Mouse (Mus musculus): ENCODE data around the gene Rack1. TPM values are rescaled to one million over a fixed set of nuclear protein-coding genes. Genes with fewer than 3 reads are reported as not detected.
A peak's percentile ranks its signal among the peaks of the same experiment; 100 is the strongest.

The Rack1 gene
- total RNA-seq, 2 experiments from 2014 or later: 397 to 416 TPM

GRCm38 (mm10) chr11:48852624-48853473, 52.7 kb downstream of the Rack1 start:
- no peak for DNase-seq (ENCODE audit: low spot score)

GRCm38 (mm10) chr11:48853474-48854180, 53.5 kb downstream of the Rack1 start:
- peak; percentile 75 for DNase-seq (ENCODE audit: low spot score)
- intact Hi-C loops (cut with DNase I): loop anchor here (1.0 kb wide), 1 partner anchor 18 kb away; no protein-coding TSS in a partner anchor

More at GRCm38 (mm10) chr11:48852624-48853473, 52.7 kb downstream of the Rack1 start:
- intact Hi-C loops (cut with DNase I): loop anchor here (1.0 kb wide), 1 partner anchor 18 kb away; no protein-coding TSS in a partner anchor

Other genes starting within 250 kb of the Rack1 start
- gene Trim41, start 17.0 kb downstream of the Rack1 start, total RNA-seq (2021): 10 to 100 TPM; 17.8 to 20.4 TPM
- 10 to 100 TPM; 15.7 to 23.2 TPM for gene Trim7, start 25.8 kb downstream of the Rack1 start, total RNA-seq (2021)
- gene Gm12184, start 26.3 kb downstream of the Rack1 start, total RNA-seq (2021): 1 to 10 TPM; 2.0 to 3.2 TPM
- gene Irgm1, start 71.4 kb downstream of the Rack1 start, total RNA-seq (2021): 1 to 10 TPM; 8.8 to 8.9 TPM
- 1 to 10 TPM in 1 of 2 experiments, under 1 TPM in 1; 0.75 to 1.4 TPM for gene Gm5431, start 101.9 kb downstream of the Rack1 start, total RNA-seq (2021)
- 1 to 10 TPM; 2.7 to 3.1 TPM for gene Psme2b, start 145.9 kb downstream of the Rack1 start, total RNA-seq (2021)
- gene Olfr56, start 178.6 kb downstream of the Rack1 start, total RNA-seq (2021): not detected
- gene 9930111J21Rik1, start 179.1 kb downstream of the Rack1 start, total RNA-seq (2021): 1 to 10 TPM; 4.4 to 4.6 TPM
- under 1 TPM; 0.31 to 0.61 TPM for gene Gm12185, start 191.9 kb downstream of the Rack1 start, total RNA-seq (2021)
- 1 to 10 TPM; 1.9 to 2.0 TPM for gene Tgtp1, start 193.8 kb downstream of the Rack1 start, total RNA-seq (2021)

Data from heart, postnatal 25 days (tissue).